Mouse (Mus musculus) heart, embryonic 12.5 days (tissue): Measurements from ENCODE around the gene Capn1. TPM values are rescaled to one million over a fixed set of nuclear protein-coding genes. Genes with fewer than 3 reads are reported as not detected.
"Not testable (repeated sequence)": the region's sequence is repeated elsewhere in the genome, so short reads cannot be mapped to it uniquely, and the experiment has no call there.

ENCODE experiments used
- ATAC-seq: fragments of 200-750 bp; cut with Nextera tagmentation; 2 replicates; pipeline ENCODE4 v1.8.0; 2017; ENCODE audit warnings: moderate TSS enrichment, moderate library complexity; ENCODE audit not compliant: insufficient number of reproducible peaks, low FRiP score
- H3K27ac ChIP-seq: fragments of 300-500 bp; sonication (generic); 2 replicates; pipeline ENCODE4 v1.5.1; 2016; ENCODE audit warnings: mild to moderate bottlenecking, moderate library complexity; ENCODE audit not compliant: poor library complexity, severe bottlenecking
- H3K27me3 ChIP-seq: fragments of 300-500 bp; sonication (generic); replicated peaks from 2 replicates; pipeline ENCODE4 v1.6.1; 2016; ENCODE audit warnings: mild to moderate bottlenecking, moderate library complexity
- H3K36me3 ChIP-seq: fragments of 300-500 bp; sonication (generic); 2 replicates; pipeline ENCODE4 v1.6.1; 2016; ENCODE audit warnings: mild to moderate bottlenecking, moderate library complexity
- H3K4me1 ChIP-seq: fragments of 300-500 bp; sonication (generic); replicated peaks from 2 replicates; pipeline ENCODE4 v1.6.1; 2016; ENCODE audit warnings: mild to moderate bottlenecking
- H3K4me2 ChIP-seq: fragments of 300-500 bp; sonication (generic); 2 replicates; pipeline ENCODE4 v1.6.1; 2016; ENCODE audit warnings: mild to moderate bottlenecking, moderate library complexity
- H3K4me3 ChIP-seq: fragments of 300-500 bp; sonication (generic); 2 replicates; pipeline ENCODE4 v1.5.1; 2016; ENCODE audit warnings: mild to moderate bottlenecking
- H3K9ac ChIP-seq: fragments of 300-500 bp; sonication (generic); 2 replicates; pipeline ENCODE4 v1.6.1; 2016; ENCODE audit warnings: mild to moderate bottlenecking, moderate library complexity
- H3K9me3 ChIP-seq: fragments of 300-500 bp; sonication (generic); replicated peaks from 2 replicates; pipeline ENCODE4 v1.6.1; 2016; ENCODE audit warnings: mild to moderate bottlenecking, moderate library complexity
- WGBS: fragments of 180-500 bp; shearing (Covaris S2); methylation state at CpG from one replicate; pipeline ENCODE4 v1.1.7; 2016; 5-methylcytosine and 5-hydroxymethylcytosine counted together
- polyA plus RNA-seq: library from polyadenylated mRNA; unstranded; fragments of >200 nt; fragmentation: Nextera tagmentation; extraction: Ambion mirVana; gene quantifications from 2 replicates; pipeline ENCODE4 v1.2.1, GENCODE M21; 2016

The Capn1 gene
- polyA plus RNA-seq, 1 experiment from 2014 or later, result 8.4 TPM

GRCm38 (mm10) chr19:6052516-6052915 is 36.8 kb upstream of the Capn1 start:
- Histone ChIP-seq H3K9ac (no peak overlapping the region; the same call in 1 of the 2 replicates), H3K36me3 (peaks cover 80% of the 10 kb centered on the region), H3K27ac (no peak overlapping the region), H3K4me1 (peaks cover 36% of the 10 kb centered on the region), H3K9me3 (no peaks in the 10 kb centered on the region), H3K4me2 (no peak overlapping the region), H3K4me3 (no peak overlapping the region), H3K27me3 (no peaks in the 10 kb centered on the region)
- 81% methylated on average over 7 of the region's 7 CpGs for whole genome bisulfite sequencing
- no peak for ATAC-seq

GRCm38 (mm10) chr19:6048681-6049410 is 33.1 kb upstream of the Capn1 start:
- H3K9me3 ChIP-seq, result no peaks in the 10 kb centered on the region
- H3K9ac ChIP-seq, result no peak overlapping the region
- H3K36me3 ChIP-seq, result peaks cover 57% of the 10 kb centered on the region
- peak overlapping the region; percentile 93; the same call in 1 of the 2 replicates for H3K4me2 ChIP-seq
- H3K4me3 ChIP-seq, result no peak overlapping the region
- H3K4me1 ChIP-seq, result peaks cover 26% of the 10 kb centered on the region
- no peak for ATAC-seq
- WGBS, result 82% methylated on average over 11 of the region's 11 CpGs
- no peak overlapping the region for H3K27ac ChIP-seq
- no peaks in the 10 kb centered on the region for H3K27me3 ChIP-seq

GRCm38 (mm10) chr19:6047899-6048166 is 32.1 kb upstream of the Capn1 start:
- no peak overlapping the region for H3K27ac ChIP-seq

GRCm38 (mm10) chr19:6047154-6047898 is 31.6 kb upstream of the Capn1 start:
- Histone ChIP-seq H3K9me3 (no peaks in the 10 kb centered on the region), H3K9ac (peak overlapping the region; percentile 97), H3K27ac (peak overlapping the region; percentile 98), H3K27me3 (no peaks in the 10 kb centered on the region), H3K4me1 (peaks cover 26% of the 10 kb centered on the region), H3K4me2 (peak overlapping the region; percentile 93), H3K4me3 (peak overlapping the region; percentile 97), H3K36me3 (peaks cover 41% of the 10 kb centered on the region)
- peak; percentile 31; the same call in 1 of the 2 replicates for ATAC-seq
- 2% methylated on average over 44 of the region's 44 CpGs for WGBS

More at GRCm38 (mm10) chr19:6047899-6048166, 32.1 kb upstream of the Capn1 start:
- Histone ChIP-seq H3K4me3 (peak overlapping the region; percentile 97), H3K4me2 (peak overlapping the region; percentile 93), H3K9ac (peak overlapping the region; percentile 97), H3K27me3 (no peaks in the 10 kb centered on the region), H3K4me1 (peaks cover 26% of the 10 kb centered on the region), H3K9me3 (no peaks in the 10 kb centered on the region), H3K36me3 (peaks cover 46% of the 10 kb centered on the region)
- WGBS, result 81% methylated on average over 8 of the region's 8 CpGs
- ATAC-seq, result no peak

GRCm38 (mm10) chr19:6046294-6047153 is 30.8 kb upstream of the Capn1 start, which contains the start of gene Syvn1:
Gene Syvn1, plus strand, starts transcription at chr19:6046576.
- H3K4me1 ChIP-seq, result peaks cover 26% of the 10 kb centered on the region
- H3K9me3 ChIP-seq, result no peaks in the 10 kb centered on the region
- no peaks in the 10 kb centered on the region for H3K27me3 ChIP-seq
- peak within 1 kb of the TSS; percentile 93 for H3K4me2 ChIP-seq
- H3K27ac ChIP-seq, result peak within 1 kb of the TSS; percentile 98
- peak; percentile 90 for ATAC-seq
- 0% methylated on average over 65 of the region's 65 CpGs for WGBS
- peaks cover 33% of the 10 kb centered on the region for H3K36me3 ChIP-seq
- H3K4me3 ChIP-seq, result peak within 1 kb of the TSS; percentile 97
- H3K9ac ChIP-seq, result peak within 1 kb of the TSS; percentile 97

GRCm38 (mm10) chr19:6045366-6046293 is 29.9 kb upstream of the Capn1 start:
- 17% methylated on average over 20 of the region's 20 CpGs for WGBS
- Histone ChIP-seq H3K4me3 (peak overlapping the region; percentile 97), H3K9me3 (no peaks in the 10 kb centered on the region), H3K4me1 (peaks cover 26% of the 10 kb centered on the region), H3K9ac (peak overlapping the region; percentile 74), H3K36me3 (peaks cover 24% of the 10 kb centered on the region), H3K27me3 (no peaks in the 10 kb centered on the region), H3K27ac (peak overlapping the region; percentile 98), H3K4me2 (peak overlapping the region; percentile 93)
- peak; percentile 49; the same call in 1 of the 2 replicates for ATAC-seq

GRCm38 (mm10) chr19:6044102-6044501 is 28.4 kb upstream of the Capn1 start:
- not testable (repeated sequence) for H3K4me2 ChIP-seq, H3K27ac ChIP-seq, H3K4me3 ChIP-seq, ATAC-seq, H3K9ac ChIP-seq, H3K9me3 ChIP-seq, H3K36me3 ChIP-seq, H3K27me3 ChIP-seq
- 54% methylated on average over 4 of the region's 4 CpGs for whole genome bisulfite sequencing
- peaks cover 26% of the 10 kb centered on the region for H3K4me1 ChIP-seq

GRCm38 (mm10) chr19:6042293-6042692 is 26.6 kb upstream of the Capn1 start:
- peaks cover 8% of the 10 kb centered on the region for H3K4me1 ChIP-seq
- H3K27me3 ChIP-seq, result no peaks in the 10 kb centered on the region
- H3K36me3 ChIP-seq, result no peaks in the 10 kb centered on the region
- no peak for ATAC-seq
- H3K27ac ChIP-seq, result no peak overlapping the region
- 79% methylated on average over 9 of the region's 9 CpGs for WGBS
- H3K4me3 ChIP-seq, result no peak overlapping the region
- no peaks in the 10 kb centered on the region for H3K9me3 ChIP-seq
- H3K4me2 ChIP-seq, result no peak overlapping the region
- H3K9ac ChIP-seq, result no peak overlapping the region

GRCm38 (mm10) chr19:6040002-6040401 is 24.3 kb upstream of the Capn1 start:
- Histone ChIP-seq H3K9me3 (no peaks in the 10 kb centered on the region), H3K4me1 (0 out of 2 replicates have a peak, but pooled peaks cover under 1% of the 10 kb centered on the region), H3K27ac (no peak overlapping the region), H3K36me3 (no peaks in the 10 kb centered on the region), H3K27me3 (no peaks in the 10 kb centered on the region), H3K4me3 (no peak overlapping the region), H3K4me2 (no peak overlapping the region), H3K9ac (no peak overlapping the region)
- ATAC-seq, result no peak

- Histone ChIP-seq H3K27ac (no peak overlapping the region), H3K4me1 (no peaks in the 10 kb centered on the region), H3K36me3 (no peaks in the 10 kb centered on the region), H3K4me2 (no peak overlapping the region), H3K4me3 (no peak overlapping the region), H3K9ac (no peak overlapping the region), H3K9me3 (no peaks in the 10 kb centered on the region), H3K27me3 (no peaks in the 10 kb centered on the region)
- 71% methylated on average over 7 of the region's 7 CpGs for WGBS
- ATAC-seq, result no peak
Measured at GRCm38 (mm10) chr19:6038326-6038725, 22.6 kb upstream of the Capn1 start.
